Mouse (Mus musculus): ENCODE measurements around the gene Vsx2. TPM values are rescaled to one million over a fixed set of nuclear protein-coding genes. Genes with fewer than 3 reads are reported as not detected.
"Not testable (repeated sequence)": the region's sequence is repeated elsewhere in the genome, so short reads cannot be mapped to it uniquely, and the experiment has no call there.

The Vsx2 gene
- polyA plus RNA-seq, 1 experiment from 2014 or later = not detected

GRCm38 (mm10) chr12:84533706-84534486 is 35.7 kb upstream of the Vsx2 start:
- Histone ChIP-seq H3K9me3 (ENCODE audit: control insufficient read depth, low read length) (no peaks in the 10 kb centered on the region), H3K4me1 (replicated peaks; ENCODE audit: control insufficient read depth, insufficient read depth, low read length) (peaks cover 28% of the 10 kb centered on the region), H3K36me3 (ENCODE audit: control insufficient read depth, insufficient read depth, low read length) (no peaks in the 10 kb centered on the region), H3K9ac (ENCODE audit: low read length) (no peak overlapping the region; the same call in 1 of the 2 replicates), H3K27me3 (ENCODE audit: control insufficient read depth, insufficient read depth, low read length) (no peaks in the 10 kb centered on the region), H3K4me2 (ENCODE audit: low read depth, low read length, severe bottlenecking) (no peak overlapping the region), H3K27ac (ENCODE audit: low read depth, low read length) (peak overlapping the region; percentile 37; the same call in 1 of the 2 replicates), H3K4me3 (ENCODE audit: low read depth, low read length) (no peak overlapping the region)
- WGBS = 61% methylated on average over 7 of the region's 7 CpGs
- ATAC-seq (replicated peaks; ENCODE audit: low FRiP score) (no peak), DNase-seq (ENCODE audit: low spot score) (no peak)

GRCm38 (mm10) chr12:84539537-84539936 is 30.0 kb upstream of the Vsx2 start:
- not testable (repeated sequence) for H3K4me3 ChIP-seq (ENCODE audit: low read depth, low read length); H3K36me3 ChIP-seq (ENCODE audit: control insufficient read depth, insufficient read depth, low read length); DNase-seq (ENCODE audit: low spot score); H3K4me2 ChIP-seq (ENCODE audit: low read depth, low read length, severe bottlenecking); H3K27ac ChIP-seq (ENCODE audit: low read depth, low read length); H3K9ac ChIP-seq (ENCODE audit: low read length); H3K27me3 ChIP-seq (ENCODE audit: control insufficient read depth, insufficient read depth, low read length); H3K9me3 ChIP-seq (ENCODE audit: control insufficient read depth, low read length); ATAC-seq (replicated peaks; ENCODE audit: low FRiP score)
- 61% methylated on average over 2 of the region's 3 CpGs for WGBS
- H3K4me1 ChIP-seq (replicated peaks; ENCODE audit: control insufficient read depth, insufficient read depth, low read length) = peaks cover 11% of the 10 kb centered on the region; the same call in 1 of the 2 replicates

- Histone ChIP-seq H3K9ac (ENCODE audit: low read length) (no peak overlapping the region), H3K27ac (ENCODE audit: low read depth, low read length) (0 out of 2 replicates have a peak overlapping the region, but pooled peaks have one; percentile 12), H3K4me2 (ENCODE audit: low read depth, low read length, severe bottlenecking) (no peak overlapping the region), H3K4me3 (ENCODE audit: low read depth, low read length) (no peak overlapping the region), H3K27me3 (ENCODE audit: control insufficient read depth, insufficient read depth, low read length) (no peaks in the 10 kb centered on the region), H3K9me3 (ENCODE audit: control insufficient read depth, low read length) (no peaks in the 10 kb centered on the region), H3K36me3 (ENCODE audit: control insufficient read depth, insufficient read depth, low read length) (no peaks in the 10 kb centered on the region), H3K4me1 (replicated peaks; ENCODE audit: control insufficient read depth, insufficient read depth, low read length) (peaks cover 11% of the 10 kb centered on the region; the same call in 1 of the 2 replicates)
- WGBS = 38% methylated on average over 11 of the region's 11 CpGs
- ATAC-seq (replicated peaks; ENCODE audit: low FRiP score) = peak; percentile 72
- DNase-seq (ENCODE audit: low spot score) = peak; percentile 77
These were observed 28.1 kb upstream of the Vsx2 start for GRCm38 (mm10) chr12:84541391-84541958.

- 3% methylated on average over 12 of the region's 12 CpGs for WGBS
- peaks cover 7% of the 10 kb centered on the region; the same call in 1 of the 2 replicates for H3K4me1 ChIP-seq (replicated peaks; ENCODE audit: control insufficient read depth, insufficient read depth, low read length)
These were observed 23.5 kb upstream of the Vsx2 start for GRCm38 (mm10) chr12:84546028-84546427.

GRCm38 (mm10) chr12:84546577-84547085 is 22.9 kb upstream of the Vsx2 start:
- ATAC-seq (replicated peaks; ENCODE audit: low FRiP score) (0 out of 2 replicates have a peak, but pooled peaks have one; percentile 30), DNase-seq (ENCODE audit: low spot score) (no peak)
- H3K27ac ChIP-seq (ENCODE audit: low read depth, low read length) = no peak overlapping the region
- 69% methylated on average over 2 of the region's 2 CpGs for WGBS
- no peak overlapping the region for H3K4me3 ChIP-seq (ENCODE audit: low read depth, low read length)
- no peaks in the 10 kb centered on the region for H3K9me3 ChIP-seq (ENCODE audit: control insufficient read depth, low read length)
- no peaks in the 10 kb centered on the region for H3K36me3 ChIP-seq (ENCODE audit: control insufficient read depth, insufficient read depth, low read length)
- H3K4me1 ChIP-seq (replicated peaks; ENCODE audit: control insufficient read depth, insufficient read depth, low read length) = peaks cover 2% of the 10 kb centered on the region; the same call in 1 of the 2 replicates
- no peak overlapping the region for H3K9ac ChIP-seq (ENCODE audit: low read length)
- no peaks in the 10 kb centered on the region for H3K27me3 ChIP-seq (ENCODE audit: control insufficient read depth, insufficient read depth, low read length)
- H3K4me2 ChIP-seq (ENCODE audit: low read depth, low read length, severe bottlenecking) = no peak overlapping the region

More at GRCm38 (mm10) chr12:84546028-84546427, 23.5 kb upstream of the Vsx2 start:
- no peak overlapping the region for H3K4me3 ChIP-seq (ENCODE audit: low read depth, low read length)
- H3K27me3 ChIP-seq (ENCODE audit: control insufficient read depth, insufficient read depth, low read length) = no peaks in the 10 kb centered on the region
- no peak overlapping the region for H3K27ac ChIP-seq (ENCODE audit: low read depth, low read length)
- H3K36me3 ChIP-seq (ENCODE audit: control insufficient read depth, insufficient read depth, low read length) = no peaks in the 10 kb centered on the region
- peak; percentile 89 for DNase-seq (ENCODE audit: low spot score)
- peak; percentile 78 for ATAC-seq (replicated peaks; ENCODE audit: low FRiP score)
- H3K9ac ChIP-seq (ENCODE audit: low read length) = no peak overlapping the region
- H3K9me3 ChIP-seq (ENCODE audit: control insufficient read depth, low read length) = no peaks in the 10 kb centered on the region
- H3K4me2 ChIP-seq (ENCODE audit: low read depth, low read length, severe bottlenecking) = no peak overlapping the region

- WGBS = 50% methylated on average over 8 of the region's 8 CpGs
- Histone ChIP-seq H3K27ac (ENCODE audit: low read depth, low read length) (no peak overlapping the region), H3K4me1 (replicated peaks; ENCODE audit: control insufficient read depth, insufficient read depth, low read length) (no peaks in the 10 kb centered on the region), H3K4me3 (ENCODE audit: low read depth, low read length) (no peak overlapping the region), H3K9me3 (ENCODE audit: control insufficient read depth, low read length) (no peaks in the 10 kb centered on the region), H3K36me3 (ENCODE audit: control insufficient read depth, insufficient read depth, low read length) (no peaks in the 10 kb centered on the region), H3K27me3 (ENCODE audit: control insufficient read depth, insufficient read depth, low read length) (no peaks in the 10 kb centered on the region), H3K9ac (ENCODE audit: low read length) (no peak overlapping the region), H3K4me2 (ENCODE audit: low read depth, low read length, severe bottlenecking) (no peak overlapping the region)
- DNase-seq (ENCODE audit: low spot score) = no peak
- ATAC-seq (replicated peaks; ENCODE audit: low FRiP score) = no peak
These were observed 21.3 kb upstream of the Vsx2 start for GRCm38 (mm10) chr12:84548251-84548650.

- no peaks in the 10 kb centered on the region for H3K36me3 ChIP-seq (ENCODE audit: control insufficient read depth, insufficient read depth, low read length)
- no peak overlapping the region for H3K9ac ChIP-seq (ENCODE audit: low read length)
- ATAC-seq (replicated peaks; ENCODE audit: low FRiP score) = no peak
- no peak for DNase-seq (ENCODE audit: low spot score)
- no peak overlapping the region for H3K4me2 ChIP-seq (ENCODE audit: low read depth, low read length, severe bottlenecking)
- H3K4me3 ChIP-seq (ENCODE audit: low read depth, low read length) = no peak overlapping the region
- H3K9me3 ChIP-seq (ENCODE audit: control insufficient read depth, low read length) = no peaks in the 10 kb centered on the region
- WGBS = 60% methylated on average over 8 of the region's 8 CpGs
- no peaks in the 10 kb centered on the region for H3K4me1 ChIP-seq (replicated peaks; ENCODE audit: control insufficient read depth, insufficient read depth, low read length)
- H3K27ac ChIP-seq (ENCODE audit: low read depth, low read length) = no peak overlapping the region
- no peaks in the 10 kb centered on the region for H3K27me3 ChIP-seq (ENCODE audit: control insufficient read depth, insufficient read depth, low read length)
These were observed 14.3 kb upstream of the Vsx2 start for GRCm38 (mm10) chr12:84555218-84555617.

- DNase-seq (ENCODE audit: low spot score) = no peak
- ATAC-seq (replicated peaks; ENCODE audit: low FRiP score) = no peak
These were observed 7.0 kb upstream of the Vsx2 start for GRCm38 (mm10) chr12:84562558-84562957.

More at GRCm38 (mm10) chr12:84562558-84562957, 7.0 kb upstream of the Vsx2 start:
- Histone ChIP-seq H3K4me3 (ENCODE audit: low read depth, low read length) (no peak overlapping the region), H3K9ac (ENCODE audit: low read length) (no peak overlapping the region), H3K4me1 (replicated peaks; ENCODE audit: control insufficient read depth, insufficient read depth, low read length) (no peaks in the 10 kb centered on the region), H3K36me3 (ENCODE audit: control insufficient read depth, insufficient read depth, low read length) (no peaks in the 10 kb centered on the region), H3K4me2 (ENCODE audit: low read depth, low read length, severe bottlenecking) (no peak overlapping the region), H3K27me3 (ENCODE audit: control insufficient read depth, insufficient read depth, low read length) (peaks cover 1% of the 10 kb centered on the region; the same call in 1 of the 2 replicates), H3K27ac (ENCODE audit: low read depth, low read length) (no peak overlapping the region), H3K9me3 (ENCODE audit: control insufficient read depth, low read length) (no peaks in the 10 kb centered on the region)
- WGBS = 49% methylated on average over 4 of the region's 4 CpGs
